Mouse (Mus musculus) small intestine, adult 2 months (tissue): ENCODE results near the gene Synj2bp.

Source experiments
- CTCF ChIP-seq: fragments of 200-500 bp; IDR thresholded peaks from 2 replicates; pipeline ENCODE4 v1.5.1; 2012; ENCODE audit warnings: low read depth, mild to moderate bottlenecking, control low read depth, inconsistent platforms, low read length, moderate library complexity, mixed read lengths; ENCODE audit not compliant: insufficient replicate concordance, insufficient read length; ENCODE audit errors: extremely low read depth
- POLR2A ChIP-seq: fragments of 200-500 bp; IDR thresholded peaks from 2 replicates; pipeline ENCODE4 v1.6.1; 2012; ENCODE audit warnings: low read depth, mild to moderate bottlenecking, control low read depth, inconsistent platforms, low read length, moderate library complexity

GRCm38 (mm10) chr12:81485311-81485710 is 47.4 kb downstream of the Synj2bp start:
- TF ChIP-seq POLR2A, result no peak
- no peak for TF ChIP-seq CTCF
